Mouse (Mus musculus): Measurements from ENCODE around the gene Tcam1. TPM values are rescaled to one million over a fixed set of nuclear protein-coding genes. Genes with fewer than 3 reads are reported as not detected.
A peak's percentile ranks its signal among the peaks of the same experiment; 100 is the strongest.

Gene Tcam1
- polyA plus RNA-seq, 1 experiment from 2014 or later: 0.24 TPM

DNA sequence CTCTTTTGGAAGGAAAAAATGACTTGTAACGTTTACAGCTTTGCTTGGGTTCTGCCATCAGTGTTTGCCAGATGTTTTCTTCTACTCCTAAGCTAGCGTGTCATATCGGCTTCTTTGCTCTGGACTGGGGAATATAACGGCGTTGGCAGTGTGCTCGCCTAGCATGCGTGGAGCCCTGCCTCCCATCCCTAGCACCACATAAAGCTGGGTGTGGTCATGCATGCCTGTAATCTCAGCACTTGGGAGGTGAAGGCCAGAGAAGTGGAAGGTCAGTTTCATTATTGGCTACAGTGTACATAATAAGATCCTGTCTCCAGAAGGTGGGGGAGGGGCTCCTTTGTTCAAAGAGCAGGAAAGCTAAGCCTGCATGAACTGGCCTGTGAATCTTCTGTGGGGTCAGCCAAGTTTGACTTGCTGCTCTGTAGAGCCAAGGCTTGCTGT, 1.5 kb upstream of the Tcam1 start:
- Histone ChIP-seq H3K4me2 (no peak overlapping the region; the same call in 1 of the 2 replicates), H3K9ac (no peak overlapping the region)

DNA sequence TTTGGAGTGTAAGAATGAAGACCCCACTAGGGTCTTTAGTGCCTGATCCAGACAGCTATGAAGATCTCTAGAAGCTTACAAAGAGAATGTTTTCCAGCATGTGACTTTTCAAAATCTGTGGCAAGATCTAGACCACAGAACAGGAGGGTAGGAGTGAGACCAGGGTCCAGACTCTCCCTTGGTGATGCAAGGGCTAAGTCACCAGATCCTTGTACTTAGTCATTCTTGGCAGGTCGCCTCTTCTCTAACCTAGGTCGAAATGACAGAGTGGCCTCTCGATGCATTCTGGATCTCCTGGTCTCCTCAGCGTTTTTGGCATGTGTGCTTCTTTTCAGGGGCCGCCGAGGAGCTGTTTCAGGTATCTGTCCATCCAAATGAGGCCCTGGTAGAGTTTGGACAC, 6.0 kb downstream of the Tcam1 start:
- Histone ChIP-seq H3K9ac (no peak overlapping the region), H3K27ac (no peak overlapping the region), H3K4me2 (no peak overlapping the region), H3K4me1 (peaks cover 7% of the 10 kb centered on the region), H3K36me3 (no peaks in the 10 kb centered on the region), H3K4me3 (no peak overlapping the region), H3K27me3 (no peaks in the 10 kb centered on the region), H3K9me3 (no peaks in the 10 kb centered on the region)
- ATAC-seq (ENCODE audit: borderline replicate concordance, extremely low read depth, low FRiP score, low TSS enrichment): no peak
- WGBS: 72% methylated on average over 6 of the region's 6 CpGs

More for the DNA sequence above, 1.5 kb upstream of the Tcam1 start:
- peak; percentile 40 for ATAC-seq (ENCODE audit: borderline replicate concordance, extremely low read depth, low FRiP score, low TSS enrichment)
- no peaks in the 10 kb centered on the region for H3K27me3 ChIP-seq
- WGBS: 39% methylated on average over 7 of the region's 7 CpGs
- peaks cover 48% of the 10 kb centered on the region for H3K4me1 ChIP-seq
- H3K4me3 ChIP-seq: no peak overlapping the region
- H3K9me3 ChIP-seq: no peaks in the 10 kb centered on the region
- no peaks in the 10 kb centered on the region for H3K36me3 ChIP-seq
- peak overlapping the region; percentile 87 for H3K27ac ChIP-seq

DNA sequence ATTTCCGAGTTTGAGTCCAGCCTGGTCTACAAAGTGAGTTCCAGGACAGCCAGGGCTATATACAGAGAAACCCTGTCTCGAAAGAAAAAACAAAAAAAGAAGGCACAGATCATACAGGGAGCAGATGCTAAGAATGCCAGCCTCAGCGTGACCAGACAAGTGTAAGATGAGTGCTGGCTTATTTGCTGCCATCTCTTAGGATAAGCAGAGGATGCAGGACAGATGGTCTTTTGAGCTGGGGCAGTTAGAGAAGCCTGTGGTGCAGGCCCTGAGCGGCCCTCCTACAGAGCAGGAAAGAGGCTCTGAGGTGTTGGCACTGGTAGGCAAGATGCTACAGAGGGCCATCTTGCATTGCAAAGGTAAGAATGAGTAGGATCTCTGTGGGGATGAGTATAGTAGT, 6.9 kb downstream of the Tcam1 start:
- WGBS: 73% methylated on average over 4 of the region's 4 CpGs
- Histone ChIP-seq H3K27ac (no peak overlapping the region), H3K9me3 (no peaks in the 10 kb centered on the region), H3K4me1 (peaks cover 7% of the 10 kb centered on the region), H3K4me2 (no peak overlapping the region), H3K4me3 (no peak overlapping the region), H3K36me3 (no peaks in the 10 kb centered on the region), H3K27me3 (no peaks in the 10 kb centered on the region), H3K9ac (no peak overlapping the region)
- no peak for ATAC-seq (ENCODE audit: borderline replicate concordance, extremely low read depth, low FRiP score, low TSS enrichment)

DNA sequence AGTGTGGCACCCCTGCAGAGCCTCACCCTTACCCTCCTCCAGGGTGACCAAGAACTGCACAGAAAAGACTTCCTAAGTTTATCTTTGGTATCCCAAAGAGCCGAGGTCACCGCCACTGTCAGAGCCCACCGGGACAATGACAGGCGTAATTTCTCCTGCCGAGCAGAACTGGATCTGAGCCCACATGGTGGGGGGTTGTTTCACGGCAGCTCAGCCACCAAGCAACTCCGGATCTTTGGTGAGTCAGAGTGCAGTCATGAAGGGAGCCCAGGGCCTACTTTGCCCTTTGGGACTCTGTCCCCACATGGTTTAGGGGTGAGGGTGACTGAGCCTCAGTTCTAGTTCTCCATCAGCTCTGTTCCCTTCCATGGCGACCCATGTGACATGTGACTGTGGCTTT, 7.7 kb downstream of the Tcam1 start:
- H3K4me1 ChIP-seq: peaks cover 7% of the 10 kb centered on the region
- H3K36me3 ChIP-seq: no peaks in the 10 kb centered on the region
- ATAC-seq (ENCODE audit: borderline replicate concordance, extremely low read depth, low FRiP score, low TSS enrichment): no peak
- no peaks in the 10 kb centered on the region for H3K9me3 ChIP-seq
- no peak overlapping the region for H3K4me2 ChIP-seq
- no peaks in the 10 kb centered on the region for H3K27me3 ChIP-seq
- H3K4me3 ChIP-seq: no peak overlapping the region
- WGBS: 45% methylated on average over 8 of the region's 8 CpGs
- H3K9ac ChIP-seq: no peak overlapping the region
- H3K27ac ChIP-seq: no peak overlapping the region

DNA sequence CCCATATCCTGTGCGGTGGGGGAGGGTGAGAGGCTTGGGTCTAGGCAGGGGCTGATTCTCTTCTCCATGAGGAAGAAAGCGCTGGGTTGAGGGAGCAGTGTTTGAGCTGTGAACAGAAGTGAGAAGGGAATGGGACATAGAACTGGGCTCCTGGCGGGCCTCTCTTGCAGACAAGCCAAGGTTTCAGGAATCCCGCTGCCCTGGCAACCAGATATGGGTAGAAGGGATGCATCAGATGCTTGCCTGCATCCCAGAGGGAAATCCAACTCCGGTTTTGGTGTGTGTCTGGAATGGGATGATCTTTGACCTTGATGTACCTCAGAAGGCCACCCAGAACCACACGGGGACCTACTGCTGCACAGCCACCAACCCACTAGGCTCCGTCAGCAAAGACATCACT, 9.7 kb downstream of the Tcam1 start:
- Histone ChIP-seq H3K9me3 (no peaks in the 10 kb centered on the region), H3K4me1 (peaks cover 7% of the 10 kb centered on the region), H3K36me3 (no peaks in the 10 kb centered on the region), H3K4me3 (no peak overlapping the region), H3K27me3 (no peaks in the 10 kb centered on the region), H3K4me2 (no peak overlapping the region), H3K27ac (no peak overlapping the region), H3K9ac (no peak overlapping the region)
- WGBS: 82% methylated on average over 7 of the region's 7 CpGs
- no peak for ATAC-seq (ENCODE audit: borderline replicate concordance, extremely low read depth, low FRiP score, low TSS enrichment)

DNA sequence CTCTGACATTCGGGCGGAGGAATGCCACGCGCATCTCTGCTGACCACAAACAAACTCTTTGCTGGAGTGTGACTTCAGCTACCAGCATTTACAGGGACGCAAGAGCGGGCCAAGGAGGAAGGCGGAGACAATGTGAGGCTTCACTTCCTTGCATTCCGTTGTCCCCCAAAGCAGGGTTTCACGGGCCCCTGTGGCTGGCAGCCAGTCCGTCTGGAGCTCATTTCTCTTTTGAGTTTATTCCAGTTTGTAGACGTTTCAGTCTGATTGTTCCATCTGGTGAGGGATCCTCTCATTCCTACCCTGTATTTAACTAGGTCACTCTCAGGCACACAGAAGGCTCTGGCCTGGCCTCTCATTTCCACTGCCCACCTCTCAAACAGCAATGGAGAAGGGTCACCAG, 10.5 kb downstream of the Tcam1 start:
- WGBS: 52% methylated on average over 11 of the region's 11 CpGs
- Histone ChIP-seq H3K9me3 (no peaks in the 10 kb centered on the region), H3K9ac (no peak overlapping the region), H3K4me2 (no peak overlapping the region), H3K4me3 (no peak overlapping the region), H3K4me1 (peaks cover 7% of the 10 kb centered on the region), H3K27ac (peak overlapping the region; percentile 37), H3K27me3 (no peaks in the 10 kb centered on the region), H3K36me3 (no peaks in the 10 kb centered on the region)
- ATAC-seq (ENCODE audit: borderline replicate concordance, extremely low read depth, low FRiP score, low TSS enrichment): no peak

DNA sequence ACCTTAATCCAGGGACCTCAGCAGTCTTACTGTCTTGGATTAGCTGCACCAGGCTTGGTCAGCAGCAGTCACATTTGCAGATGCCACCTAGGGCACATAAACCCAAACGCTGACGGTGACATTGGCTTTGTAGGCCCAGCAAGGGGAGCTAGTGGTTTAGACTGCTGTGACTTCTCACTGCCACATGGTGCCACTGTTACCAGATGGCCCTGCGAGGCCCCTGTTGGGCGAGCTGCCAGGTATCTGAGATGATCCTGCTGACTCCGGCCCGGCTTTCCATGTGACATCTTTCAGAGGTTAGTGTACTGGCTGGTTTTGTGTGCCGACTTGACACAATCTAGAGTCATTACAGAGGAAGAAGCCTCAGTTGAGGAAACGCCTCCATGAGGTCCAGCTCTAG, 12.9 kb downstream of the Tcam1 start:
- H3K9me3 ChIP-seq: no peaks in the 10 kb centered on the region
- H3K4me1 ChIP-seq: peaks cover 7% of the 10 kb centered on the region
- ATAC-seq (ENCODE audit: borderline replicate concordance, extremely low read depth, low FRiP score, low TSS enrichment): no peak
- 40% methylated on average over 8 of the region's 8 CpGs for WGBS
- no peak overlapping the region for H3K27ac ChIP-seq
- H3K27me3 ChIP-seq: no peaks in the 10 kb centered on the region
- H3K4me2 ChIP-seq: no peak overlapping the region
- H3K36me3 ChIP-seq: no peaks in the 10 kb centered on the region
- H3K4me3 ChIP-seq: no peak overlapping the region
- H3K9ac ChIP-seq: no peak overlapping the region

DNA sequence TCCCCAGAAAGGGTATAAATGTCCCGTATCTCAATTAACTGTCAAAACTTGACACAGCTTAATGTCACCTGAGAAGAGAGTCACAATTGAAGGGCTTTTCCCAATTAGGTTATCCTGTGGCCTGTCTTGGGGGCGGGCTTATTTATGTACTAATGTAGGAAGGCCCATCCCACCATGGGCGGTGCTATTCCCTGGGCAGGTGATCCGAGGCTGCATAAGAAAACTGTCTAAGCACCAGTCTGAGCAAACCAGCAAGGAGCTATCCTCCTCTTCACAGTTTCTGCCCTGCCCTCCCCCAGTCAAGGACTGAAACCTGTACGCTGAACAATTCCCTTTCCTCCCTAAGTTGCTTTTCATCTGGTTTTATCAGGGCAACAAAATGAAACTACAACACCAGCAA, 13.9 kb downstream of the Tcam1 start:
- H3K9me3 ChIP-seq: no peaks in the 10 kb centered on the region
- peaks cover 7% of the 10 kb centered on the region for H3K4me1 ChIP-seq
- H3K4me3 ChIP-seq: no peak overlapping the region
- H3K27ac ChIP-seq: no peak overlapping the region
- 84% methylated on average over 5 of the region's 5 CpGs for WGBS
- no peaks in the 10 kb centered on the region for H3K27me3 ChIP-seq
- no peaks in the 10 kb centered on the region for H3K36me3 ChIP-seq
- no peak overlapping the region for H3K9ac ChIP-seq
- H3K4me2 ChIP-seq: no peak overlapping the region
- ATAC-seq (ENCODE audit: borderline replicate concordance, extremely low read depth, low FRiP score, low TSS enrichment): no peak

DNA sequence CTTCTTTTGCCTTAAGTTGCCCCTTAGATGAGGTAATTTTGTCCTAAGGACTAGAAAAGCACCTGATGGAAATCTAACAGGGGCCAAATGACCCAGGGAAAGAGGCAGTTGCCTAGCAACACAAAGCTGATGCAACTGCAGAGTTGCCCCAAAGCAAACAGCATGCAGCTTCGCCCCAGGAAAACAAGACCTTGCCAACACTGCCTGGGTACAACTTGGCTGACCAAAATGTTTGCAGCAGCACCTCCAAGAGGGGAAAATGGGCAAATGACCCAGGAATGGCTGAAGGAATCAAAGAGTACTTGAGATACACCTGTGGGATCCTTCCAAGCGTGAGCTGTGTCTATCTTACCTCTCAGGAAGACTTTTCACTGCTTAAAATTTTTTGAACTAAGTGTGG, 15.4 kb downstream of the Tcam1 start:
- peaks cover 5% of the 10 kb centered on the region for H3K4me1 ChIP-seq
- H3K27ac ChIP-seq: no peak overlapping the region
- no peak overlapping the region for H3K4me2 ChIP-seq
- no peak overlapping the region for H3K4me3 ChIP-seq
- no peak overlapping the region for H3K9ac ChIP-seq
- no peak for ATAC-seq (ENCODE audit: borderline replicate concordance, extremely low read depth, low FRiP score, low TSS enrichment)
- H3K36me3 ChIP-seq: no peaks in the 10 kb centered on the region
- WGBS: 75% methylated on average over 2 of the region's 2 CpGs
- no peaks in the 10 kb centered on the region for H3K9me3 ChIP-seq
- H3K27me3 ChIP-seq: no peaks in the 10 kb centered on the region

DNA sequence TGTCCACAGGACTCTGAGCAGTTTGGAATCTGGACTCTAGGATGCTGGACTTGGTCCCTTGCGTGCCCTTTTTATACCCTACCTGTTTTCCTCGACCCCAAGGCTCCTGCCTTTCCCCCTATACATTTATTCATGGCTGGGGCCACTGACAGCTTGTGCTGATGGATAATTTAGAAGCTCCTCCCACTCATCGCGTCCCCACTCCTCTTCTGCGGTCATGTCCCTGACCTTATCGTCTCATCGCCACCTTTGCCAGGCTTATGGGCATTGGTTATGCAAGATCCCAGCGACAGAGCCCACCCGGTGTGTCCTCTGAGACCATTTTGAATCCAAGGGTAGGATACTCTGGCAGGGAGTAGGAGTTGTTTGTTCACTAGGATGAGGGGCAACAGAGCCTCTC, 25.3 kb downstream of the Tcam1 start, which contains the start of gene Gh:
TSS of gene Gh (minus strand) at position 101 of the 400 bp plus-strand sequence.
- 76% methylated on average over 9 of the region's 9 CpGs for WGBS
- H3K27ac ChIP-seq: no peak within 1 kb of the TSS
- no peaks in the 10 kb centered on the region for H3K9me3 ChIP-seq
- H3K9ac ChIP-seq: no peak within 1 kb of the TSS
- H3K27me3 ChIP-seq: no peaks in the 10 kb centered on the region
- H3K4me3 ChIP-seq: no peak within 1 kb of the TSS
- H3K4me1 ChIP-seq: no peaks in the 10 kb centered on the region
- H3K4me2 ChIP-seq: no peak within 1 kb of the TSS
- H3K36me3 ChIP-seq: no peaks in the 10 kb centered on the region
- no peak for ATAC-seq (ENCODE audit: borderline replicate concordance, extremely low read depth, low FRiP score, low TSS enrichment)

DNA sequence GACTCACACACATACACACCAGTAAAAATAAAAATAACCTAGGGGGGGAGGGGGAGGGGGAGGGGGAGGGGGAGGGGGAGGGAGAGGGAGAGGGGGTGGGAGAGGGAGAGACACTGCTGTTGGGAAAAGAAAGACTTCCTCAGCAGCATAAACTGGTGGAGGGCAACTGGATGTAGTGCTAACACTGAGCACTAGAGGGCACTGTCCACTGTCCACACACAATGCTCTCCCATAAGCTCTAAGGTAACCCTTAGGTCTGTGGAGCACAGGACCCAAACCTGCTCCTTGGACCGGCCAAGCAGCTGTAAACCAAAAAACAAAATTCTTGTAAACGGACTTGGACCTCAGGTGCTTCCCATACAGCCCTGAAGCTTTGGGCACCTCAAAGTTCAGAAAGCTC, 26.2 kb downstream of the Tcam1 start:
- WGBS: 9% methylated on average over 2 of the region's 2 CpGs
- no peak overlapping the region for H3K9ac ChIP-seq
- H3K4me2 ChIP-seq: no peak overlapping the region
- no peak for ATAC-seq (ENCODE audit: borderline replicate concordance, extremely low read depth, low FRiP score, low TSS enrichment)
- no peak overlapping the region for H3K4me3 ChIP-seq
- H3K27me3 ChIP-seq: no peaks in the 10 kb centered on the region
- no peaks in the 10 kb centered on the region for H3K4me1 ChIP-seq
- H3K36me3 ChIP-seq: no peaks in the 10 kb centered on the region
- H3K27ac ChIP-seq: no peak overlapping the region
- no peaks in the 10 kb centered on the region for H3K9me3 ChIP-seq

DNA sequence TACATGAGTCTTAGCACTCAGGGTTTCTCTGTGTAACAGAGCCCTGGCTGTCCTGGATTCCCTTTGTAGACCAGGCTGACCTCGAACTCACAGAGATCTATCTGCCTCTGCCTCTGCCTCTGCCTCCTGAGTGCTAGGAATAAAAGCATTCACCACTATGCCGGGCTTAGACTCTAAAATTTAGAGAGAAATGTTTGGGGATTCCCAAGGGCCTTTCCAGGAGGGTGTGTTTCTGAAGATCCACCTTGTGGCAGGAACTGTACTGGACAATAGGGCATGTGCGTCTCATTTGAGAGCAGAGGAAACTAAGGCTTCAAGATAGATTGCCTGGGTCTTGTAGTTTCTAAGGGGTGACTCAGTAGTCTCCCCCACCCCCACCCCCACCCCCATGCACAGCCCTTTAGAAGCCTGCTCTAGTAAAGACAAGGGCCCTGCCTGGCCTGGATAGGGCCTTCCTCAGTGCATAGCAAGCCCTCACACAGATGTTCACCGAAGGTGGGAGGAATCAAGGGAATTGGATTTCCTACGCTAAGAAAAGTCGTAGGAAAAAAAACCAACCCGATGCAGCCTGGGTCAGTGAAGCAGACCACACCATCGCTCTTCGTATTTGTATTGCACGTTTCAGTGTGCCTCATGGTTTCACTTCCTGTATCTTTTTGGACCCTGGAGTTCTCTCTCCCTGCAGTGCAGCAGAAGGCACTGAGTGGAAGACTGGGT, 29.0 kb downstream of the Tcam1 start:
- Histone ChIP-seq H3K4me2 (no peak overlapping the region), H3K36me3 (no peaks in the 10 kb centered on the region), H3K27ac (no peak overlapping the region), H3K9me3 (no peaks in the 10 kb centered on the region), H3K4me1 (peaks cover 5% of the 10 kb centered on the region), H3K9ac (no peak overlapping the region), H3K4me3 (no peak overlapping the region), H3K27me3 (no peaks in the 10 kb centered on the region)
- ATAC-seq (ENCODE audit: borderline replicate concordance, extremely low read depth, low FRiP score, low TSS enrichment): no peak
- WGBS: 80% methylated on average over 10 of the region's 10 CpGs

DNA sequence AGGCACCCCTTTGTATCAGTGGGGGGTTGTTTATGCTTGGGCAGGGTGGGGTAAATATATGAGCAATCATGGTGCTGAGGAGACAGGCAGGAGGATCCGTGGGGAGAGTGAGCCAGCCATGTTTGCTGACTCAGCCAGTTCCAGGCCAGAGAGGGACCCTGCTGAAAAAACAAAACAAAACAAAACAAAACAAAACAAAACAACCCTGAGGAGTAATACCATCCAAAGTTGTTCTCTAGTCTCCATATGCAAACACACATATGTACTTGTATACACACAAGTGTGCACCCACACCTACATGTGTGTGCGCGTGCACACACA, 29.6 kb downstream of the Tcam1 start:
- no peaks in the 10 kb centered on the region for H3K9me3 ChIP-seq
- no peak overlapping the region for H3K4me3 ChIP-seq
- ATAC-seq (ENCODE audit: borderline replicate concordance, extremely low read depth, low FRiP score, low TSS enrichment): no peak
- H3K4me2 ChIP-seq: no peak overlapping the region
- 74% methylated on average over 3 of the region's 3 CpGs for WGBS
- peaks cover 5% of the 10 kb centered on the region for H3K4me1 ChIP-seq
- H3K36me3 ChIP-seq: no peaks in the 10 kb centered on the region
- H3K27ac ChIP-seq: no peak overlapping the region
- H3K9ac ChIP-seq: no peak overlapping the region
- no peaks in the 10 kb centered on the region for H3K27me3 ChIP-seq

Data from lung, embryonic 15.5 days (tissue).